In the genomic region with DNA sequence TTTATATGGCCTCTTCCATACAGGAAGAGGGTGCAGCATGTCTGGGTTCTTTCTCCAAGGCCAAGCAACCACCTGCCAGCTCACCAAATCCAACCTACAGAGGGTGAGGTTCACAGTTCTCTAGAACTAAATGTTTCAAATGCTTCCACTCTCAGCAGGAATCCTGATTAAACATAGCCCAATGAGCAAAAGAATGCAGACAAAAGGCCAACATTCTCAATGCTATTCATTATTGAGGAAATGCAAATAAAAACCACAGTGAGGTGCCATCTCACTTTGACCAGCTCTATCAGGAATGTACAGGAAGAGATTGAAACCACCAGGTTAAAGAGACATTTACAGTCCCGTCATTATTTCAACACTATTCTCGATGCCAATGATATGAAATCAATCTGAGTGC, we compare ENCODE assay signal across 27 mouse cellular contexts.
"Had no signal": no experiment of that assay in that cellular context is flagged by ENCODE, and none has a peak within 500 bp of the region (broad histone marks: within the 10 kb centered on the region; RNA-seq: fewer than 3 reads in every experiment).

No protein-coding gene starts in this region.

- H3K27ac ChIP-seq: heart, adult 2 months; heart, embryonic 13.5 days; heart, embryonic 15.5 days; hindbrain, embryonic 12.5 days; hindbrain, embryonic 14.5 days; intestine, embryonic 15.5 days; left cerebral cortex, adult 2 months; limb, embryonic 10.5 days; limb, embryonic 12.5 days; liver, embryonic 13.5 days; liver, embryonic 15.5 days had no signal

- H3K9me3 ChIP-seq: heart, embryonic 13.5 days; heart, embryonic 15.5 days; hindbrain, embryonic 12.5 days; intestine, embryonic 15.5 days; limb, embryonic 10.5 days; limb, embryonic 12.5 days; liver, embryonic 13.5 days; liver, embryonic 15.5 days had no signal

- H3K27me3 ChIP-seq: heart, embryonic 13.5 days; heart, embryonic 15.5 days; hindbrain, embryonic 12.5 days; intestine, embryonic 15.5 days; limb, embryonic 12.5 days; liver, embryonic 13.5 days; liver, embryonic 15.5 days had no signal

- H3K4me2 ChIP-seq: heart, embryonic 11.5 days; heart, embryonic 13.5 days; heart, embryonic 15.5 days; hindbrain, embryonic 12.5 days; hindbrain, embryonic 14.5 days; intestine, embryonic 15.5 days; limb, embryonic 12.5 days; liver, embryonic 11.5 days; liver, embryonic 13.5 days; liver, embryonic 15.5 days had no signal

- DNase-seq: gastrocnemius, postnatal 14 days; gastrocnemius, postnatal 36 days; heart, adult 11 months; heart, adult 2 months; heart, postnatal 14 days; heart, postnatal 36 days; kidney, adult 18-20 months; kidney, adult 8-10 months; kidney, postnatal 10 days; kidney, postnatal 25 days; kidney, postnatal 4 days; liver; liver, embryonic 13.5 days had no signal

- H3K36me3 ChIP-seq: heart, embryonic 13.5 days; heart, embryonic 15.5 days; hindbrain, embryonic 12.5 days; intestine, embryonic 15.5 days; limb, embryonic 10.5 days; limb, embryonic 12.5 days; liver, embryonic 13.5 days; liver, embryonic 15.5 days had no signal

- H3K4me3 ChIP-seq: heart, adult 2 months; heart, embryonic 13.5 days; heart, embryonic 15.5 days; hindbrain, embryonic 12.5 days; intestine, embryonic 15.5 days; left cerebral cortex, adult 2 months; limb, embryonic 10.5 days; limb, embryonic 12.5 days; liver, embryonic 13.5 days; liver, embryonic 15.5 days had no signal

- H3K4me1 ChIP-seq: heart, embryonic 13.5 days; heart, embryonic 15.5 days; hindbrain, embryonic 12.5 days; intestine, embryonic 15.5 days; limb, embryonic 10.5 days; limb, embryonic 12.5 days; liver, embryonic 13.5 days; liver, embryonic 15.5 days had no signal

- ATAC-seq: hindbrain, embryonic 16.5 days; inflammation-experienced regulatory T-cells, adult 6 months; intestine, embryonic 15.5 days; intestine, postnatal 0 days had no signal

- H3K9ac ChIP-seq: heart, embryonic 13.5 days; heart, embryonic 15.5 days; hindbrain, embryonic 12.5 days; hindbrain, embryonic 14.5 days; intestine, embryonic 15.5 days; limb, embryonic 12.5 days; liver, embryonic 13.5 days; liver, embryonic 15.5 days had no signal
